Mouse (Mus musculus) liver, adult 2 months (tissue): ENCODE measurements around the gene Pcnx2. TPM values are rescaled to one million over a fixed set of nuclear protein-coding genes. Genes with fewer than 3 reads are reported as not detected.

Experiments used
- DNase-seq: peaks from one replicate; pipeline ENCODE4 v3.0.0-alpha.2; 2011; ENCODE audit warnings: low read depth, low spot score; ENCODE audit errors: extremely low read depth
- H3K27ac ChIP-seq: fragments of 200-500 bp; replicated peaks from 2 replicates; pipeline ENCODE4 v1.5.1; 2012; ENCODE audit warnings: low read depth, mild to moderate bottlenecking, control low read depth, inconsistent platforms, low read length; ENCODE audit not compliant: insufficient read depth
- H3K27me3 ChIP-seq: fragments of 200-500 bp; 2 replicates; pipeline ENCODE4 v1.6.1; 2012; ENCODE audit warnings: mild to moderate bottlenecking, moderate library complexity, low read length, inconsistent platforms; ENCODE audit not compliant: control insufficient read depth, insufficient read depth
- H3K36me3 ChIP-seq: fragments of 200-500 bp; 2 replicates; pipeline ENCODE4 v1.6.1; 2012; ENCODE audit warnings: low read length, inconsistent platforms; ENCODE audit not compliant: control insufficient read depth, insufficient read depth
- H3K4me1 ChIP-seq: fragments of 200-500 bp; 2 replicates; pipeline ENCODE4 v1.6.1; 2011; ENCODE audit warnings: low read length; ENCODE audit not compliant: control insufficient read depth, insufficient read depth
- H3K4me3 ChIP-seq: fragments of 200-500 bp; 2 replicates; pipeline ENCODE4 v1.5.1; 2011; ENCODE audit warnings: low read depth, mild to moderate bottlenecking, control low read depth, low read length, moderate library complexity; ENCODE audit not compliant: insufficient read depth
- H3K79me2 ChIP-seq: fragments of 200-500 bp; 2 replicates; pipeline ENCODE4 v1.6.1; 2012; ENCODE audit warnings: inconsistent platforms, mild to moderate bottlenecking, low read length, moderate library complexity; ENCODE audit not compliant: control insufficient read depth, insufficient read depth
- H3K9ac ChIP-seq: fragments of 200-500 bp; 2 replicates; pipeline ENCODE4 v1.6.1; 2012; ENCODE audit warnings: low read depth, mild to moderate bottlenecking, control low read depth, inconsistent platforms, low read length
- CTCF ChIP-seq: fragments of 200-500 bp; IDR thresholded peaks from 2 replicates; pipeline ENCODE4 v1.5.1; 2011; ENCODE audit warnings: low read depth, low read length, control low read depth
- POLR2A ChIP-seq: fragments of 200-500 bp; IDR thresholded peaks from 2 replicates; pipeline ENCODE4 v1.6.1; 2011; ENCODE audit warnings: low read length, control low read depth; ENCODE audit not compliant: insufficient read depth; ENCODE audit errors: extremely low read depth
- WGBS: fragments of 180-500 bp; shearing (Covaris S2); methylation state at CpG from one replicate; pipeline ENCODE4 v1.1.7; 2018; 5-methylcytosine and 5-hydroxymethylcytosine counted together
- polyA plus RNA-seq: library from polyadenylated mRNA; depleted of rRNA; stranded (reverse); fragments of >200 nt; gene quantifications from 2 replicates; pipeline ENCODE4 v1.2.3, GENCODE M21; 2012; rRNA removed
- total RNA-seq: library from RNA; depleted of rRNA; stranded (reverse); fragments of >200 nt; gene quantifications from 2 replicates; pipeline ENCODE4 v1.2.3, GENCODE M21; 2014; rRNA removed

Gene Pcnx2
- total RNA-seq (0.07 TPM in 1 of 2 replicates, not detected in the other), polyA plus RNA-seq (0.05 and 0.21 TPM in 2 replicates)

DNA sequence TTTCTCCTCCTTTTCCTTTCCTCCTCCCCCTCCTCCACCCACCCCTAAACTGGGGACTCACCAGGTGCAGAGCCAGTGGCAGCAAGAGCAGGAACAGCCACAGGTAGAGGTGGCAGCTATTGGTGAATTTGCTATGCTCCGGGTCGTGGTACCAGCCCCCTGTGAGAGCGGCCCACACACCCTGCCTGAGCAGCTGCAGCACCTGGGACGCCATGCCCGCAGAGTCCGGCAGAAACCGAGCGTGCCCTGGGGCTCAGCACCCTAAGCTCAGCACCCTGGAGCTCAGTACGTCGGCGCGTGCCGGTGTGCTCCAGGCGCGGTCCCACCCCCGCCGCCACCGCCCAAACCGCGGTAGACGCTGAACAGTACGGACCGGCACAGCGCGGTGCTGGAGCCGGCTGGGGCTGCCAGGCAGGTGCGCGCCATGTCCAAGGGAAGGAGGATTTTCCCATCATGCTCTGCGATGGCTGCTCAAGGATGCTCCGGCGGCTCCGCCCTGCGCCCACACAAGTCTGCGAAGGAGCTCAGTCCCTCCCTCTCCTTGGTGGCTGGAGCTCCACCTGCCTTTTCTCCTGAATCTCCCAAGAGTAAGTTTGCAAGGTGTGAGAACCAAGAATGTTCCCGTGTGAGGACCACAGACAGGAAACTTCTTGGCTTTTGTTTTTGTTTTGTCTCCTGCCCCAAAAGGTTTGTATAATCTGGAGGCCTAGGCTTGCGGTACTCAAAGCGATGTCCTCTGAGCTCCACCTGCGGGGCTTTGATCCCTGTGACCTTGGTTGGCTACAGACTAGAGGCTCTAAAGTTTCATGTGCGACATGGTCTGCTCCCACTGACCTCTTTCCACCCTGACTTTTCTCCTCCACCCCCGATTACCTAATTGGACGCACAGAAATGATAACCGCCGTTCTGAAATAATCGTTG is at the start of gene Pcnx2:
Gene Pcnx2, minus strand, starts transcription at position 450 of the 921 bp plus-strand sequence.
- H3K9ac ChIP-seq, result no peak within 1 kb of the TSS
- no peak for TF ChIP-seq POLR2A
- TF ChIP-seq CTCF, result no peak
- H3K4me3 ChIP-seq, result no peak within 1 kb of the TSS
- no peak within 1 kb of the TSS for H3K27ac ChIP-seq
- no peaks in the 10 kb centered on the region for H3K36me3 ChIP-seq
- no peaks in the 10 kb centered on the region for H3K79me2 ChIP-seq
- 9% methylated on average over 44 of the region's 44 CpGs for whole genome bisulfite sequencing
- no peak for DNase-seq
- no peaks in the 10 kb centered on the region for H3K4me1 ChIP-seq
- H3K27me3 ChIP-seq, result peaks cover 7% of the 10 kb centered on the region; the same call in 1 of the 2 replicates

- H3K4me3 ChIP-seq, result no peak overlapping the region
- no peaks in the 10 kb centered on the region for H3K79me2 ChIP-seq
- no peak overlapping the region for H3K9ac ChIP-seq
- no peaks in the 10 kb centered on the region for H3K27me3 ChIP-seq
- 33% methylated on average over 4 of the region's 4 CpGs for WGBS
- peaks cover 9% of the 10 kb centered on the region for H3K36me3 ChIP-seq
- TF ChIP-seq CTCF, result no peak
- no peak for TF ChIP-seq POLR2A
- H3K4me1 ChIP-seq, result no peaks in the 10 kb centered on the region
- DNase-seq, result peak; percentile 45
- no peak overlapping the region for H3K27ac ChIP-seq
These were observed 46.4 kb upstream of the Pcnx2 start for GRCm38 (mm10) chr8:125944511-125944910.

GRCm38 (mm10) chr8:125935649-125936048 is 37.5 kb upstream of the Pcnx2 start:
- Histone ChIP-seq H3K4me3 (no peak overlapping the region), H3K36me3 (peaks cover 16% of the 10 kb centered on the region), H3K27me3 (no peaks in the 10 kb centered on the region), H3K79me2 (no peaks in the 10 kb centered on the region), H3K9ac (no peak overlapping the region), H3K4me1 (peaks cover 7% of the 10 kb centered on the region; the same call in 1 of the 2 replicates), H3K27ac (no peak overlapping the region)
- peak; percentile 45 for DNase-seq
- peak; percentile 66 for TF ChIP-seq CTCF
- no peak for TF ChIP-seq POLR2A
- 38% methylated on average over 9 of the region's 9 CpGs for WGBS

DNA sequence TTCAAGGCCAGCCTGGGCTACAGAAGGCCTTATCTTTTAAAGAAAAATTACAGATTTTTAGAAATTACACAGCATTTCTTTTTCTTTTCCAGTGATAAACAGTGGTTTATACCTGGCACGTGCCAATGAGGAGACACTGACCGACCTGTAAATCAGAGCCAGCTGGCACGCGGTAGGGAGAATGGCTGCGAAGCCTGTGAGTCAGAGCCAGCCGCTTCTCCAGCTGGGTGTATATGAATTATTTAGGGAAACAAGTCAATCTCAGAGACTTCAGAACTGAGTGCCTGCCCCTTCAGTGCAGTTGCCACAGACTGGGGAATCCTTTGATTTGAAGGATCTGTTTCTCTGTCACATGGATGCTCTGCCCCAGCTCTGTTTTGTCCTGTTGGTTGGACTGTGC is 33.7 kb upstream of the Pcnx2 start:
- no peaks in the 10 kb centered on the region for H3K27me3 ChIP-seq
- H3K36me3 ChIP-seq, result peaks cover 7% of the 10 kb centered on the region; the same call in 1 of the 2 replicates
- H3K9ac ChIP-seq, result no peak overlapping the region
- peak; percentile 63 for DNase-seq
- no peak for TF ChIP-seq CTCF
- no peak for TF ChIP-seq POLR2A
- no peaks in the 10 kb centered on the region for H3K79me2 ChIP-seq
- H3K4me1 ChIP-seq, result peaks cover 15% of the 10 kb centered on the region
- WGBS, result 42% methylated on average over 6 of the region's 6 CpGs
- H3K27ac ChIP-seq, result no peak overlapping the region
- H3K4me3 ChIP-seq, result no peak overlapping the region

GRCm38 (mm10) chr8:125930276-125931046 is 32.3 kb upstream of the Pcnx2 start:
- peaks cover 6% of the 10 kb centered on the region; the same call in 1 of the 2 replicates for H3K36me3 ChIP-seq
- DNase-seq, result peak; percentile 93
- no peak overlapping the region for H3K9ac ChIP-seq
- H3K27me3 ChIP-seq, result no peaks in the 10 kb centered on the region
- no peak overlapping the region for H3K4me3 ChIP-seq
- H3K79me2 ChIP-seq, result no peaks in the 10 kb centered on the region
- TF ChIP-seq CTCF, result no peak
- H3K27ac ChIP-seq, result peak overlapping the region; percentile 76
- H3K4me1 ChIP-seq, result peaks cover 17% of the 10 kb centered on the region
- 25% methylated on average over 11 of the region's 11 CpGs for WGBS
